Mouse (Mus musculus): Measurements from ENCODE around the gene Aldh4a1.

GRCm38 (mm10) chr4:139574156-139574798 lies 48.4 kb upstream of the Aldh4a1 start:
- TF ChIP-seq CTCF (IDR thresholded peaks at IDR 0.05; ENCODE audit: control insufficient read depth, insufficient read depth, insufficient replicate concordance, low read depth, low read length) (no peak; the same call in 1 of the 2 replicates), POLR2A (IDR thresholded peaks at IDR 0.05; ENCODE audit: control insufficient read depth, low read depth, low read length) (peak; percentile 70)

Measured in testis, adult 2 months (tissue).